In genomic region chr12:78868115-78868514, GRCm38 (mm10) we compare ENCODE assay signal across 29 mouse cellular contexts. TPM values are rescaled to one million over a fixed set of nuclear protein-coding genes. Genes with fewer than 3 reads are reported as not detected.
DNase-seq lines count a peak whose midpoint lies in the region.
"Had no signal": no experiment of that assay in that cellular context is flagged by ENCODE, and none has a peak within 500 bp of the region (broad histone marks: within the 10 kb centered on the region; RNA-seq: fewer than 3 reads in every experiment).

No protein-coding gene starts in this region.

- no peak overlapping the region for H3K4me3 ChIP-seq in macrophage (ENCODE audit: inconsistent target)
- H3K4me3 ChIP-seq: erythroblast, embryonic 14.5 days; hindbrain, embryonic 10.5 days; kidney, embryonic 15.5 days; left cerebral cortex, adult 2 months; liver, embryonic 15.5 days had no signal

- DNase-seq in adrenal gland, adult 2 months, result peak; percentile 15
- no peak for DNase-seq in adrenal gland, adult 8-10 months
- peak; percentile 41 for DNase-seq in A20 (ENCODE audit: low read depth, low spot score)
- peak; percentile 9 for DNase-seq in NIH3T3 (ENCODE audit: low read depth)
- no peak for DNase-seq in left cerebral cortex, postnatal 10 days (ENCODE audit: extremely low spot score in 1 of 2, low spot score in 2 of 2)
- DNase-seq in embryo, embryonic 9.5 days (ENCODE audit: extremely low spot score), result no peak
- no peak for DNase-seq in right cerebral cortex, postnatal 14 days
- DNase-seq: adrenal gland, postnatal 36 days; cerebellum, adult 8-10 months; cerebellum, postnatal 36 days; forebrain, postnatal 0 days; heart, postnatal 14 days; kidney, adult 18-20 months; kidney, postnatal 25 days; left cerebral cortex, postnatal 4 days; lung, postnatal 4 days; midbrain, embryonic 14.5 days; retina, postnatal 1 day; right cerebral cortex, postnatal 25 days; spleen, adult 18-20 months; thymus, postnatal 4 days had no signal

- H3K36me3 ChIP-seq in macrophage (ENCODE audit: inconsistent target), result peaks cover 11% of the 10 kb centered on the region

- 40% methylated on average over 1 of the region's 1 CpGs for WGBS in macrophage (ENCODE audit: missing documents)

- intact Hi-C loops in left cerebral cortex, postnatal 10 days (cut with DNase I), result no loop called here

- H3K27ac ChIP-seq in macrophage, result peak overlapping the region; percentile 45
- H3K27ac ChIP-seq: hindbrain, embryonic 10.5 days; kidney, embryonic 15.5 days; left cerebral cortex, adult 2 months; liver, embryonic 15.5 days had no signal

- peaks cover 97% of the 10 kb centered on the region for H3K79me2 ChIP-seq in macrophage (ENCODE audit: inconsistent target)

RNA-seq across cellular contexts. Expression of gene Eif2s1, which starts 6.5 kb away (rescaled TPM):
- 10 to 100 TPM; 75.7 to 83.3 TPM for total RNA-seq in adrenal gland, adult 2 months (2021)
- 3.5 and 3.9 TPM in 2 replicates for polyA plus RNA-seq in adrenal gland, adult 2 months (2012; rRNA removed)
- total RNA-seq in adrenal gland, adult 8-10 months (2022), result 10 to 100 TPM; 70.3 to 98.8 (median 78.4) TPM
- total RNA-seq in macrophage (2018; cell fraction: chromatin; rRNA removed), result 10 to 100 TPM; 14.3 to 61.4 (median 44.4) TPM
- total RNA-seq in macrophage (2018; cell fraction: cytosol; rRNA removed), result 10 to 100 TPM; 41.9 to 86.7 (median 50.9) TPM
- total RNA-seq in macrophage (2018; cell fraction: nucleus; rRNA removed), result 10 to 100 TPM; 19.0 to 69.1 (median 41.2) TPM
- polyA plus RNA-seq in macrophage (2018), result 56.0 to 93.1 TPM (median 62.6 TPM) in 3 replicates
- 10 to 100 TPM; 62.6 to 64.2 TPM for total RNA-seq in left cerebral cortex, postnatal 10 days (2021)

RNA-seq across cellular contexts. Expression of gene Atp6v1d, which starts 6.7 kb away (rescaled TPM):
- total RNA-seq in adrenal gland, adult 2 months (2021), result 10 to 100 TPM; 58.6 to 78.8 TPM
- polyA plus RNA-seq in adrenal gland, adult 2 months (2012; rRNA removed), result 2.2 and 2.4 TPM in 2 replicates
- total RNA-seq in adrenal gland, adult 8-10 months (2022), result 100 to 1,000 TPM in 1 of 4 experiments, 10 to 100 TPM in 3; 70.1 to 102 (median 92.1) TPM
- total RNA-seq in macrophage (2018; cell fraction: chromatin; rRNA removed), result 100 to 1,000 TPM in 20 of 26 experiments, 10 to 100 TPM in 6; 51.4 to 179 (median 124) TPM
- total RNA-seq in macrophage (2018; cell fraction: cytosol; rRNA removed), result 100 to 1,000 TPM; 105 to 170 (median 150) TPM
- total RNA-seq in macrophage (2018; cell fraction: nucleus; rRNA removed), result 100 to 1,000 TPM in 23 of 26 experiments, 10 to 100 TPM in 3; 82.2 to 189 (median 123) TPM
- polyA plus RNA-seq in macrophage (2018), result 98.6 to 157 TPM (median 145 TPM) in 3 replicates
- total RNA-seq in left cerebral cortex, postnatal 10 days (2021), result 100 to 1,000 TPM; 202 to 210 TPM

RNA-seq across cellular contexts. Expression of gene Plek2, which starts 38.6 kb away (rescaled TPM):
- total RNA-seq in adrenal gland, adult 2 months (2021), result under 1 TPM; 0.23 to 0.41 TPM
- polyA plus RNA-seq in adrenal gland, adult 2 months (2012; rRNA removed), result not detected in 2 replicates
- under 1 TPM in 1 of 4 experiments, not detected in 3; 0.35 TPM for total RNA-seq in adrenal gland, adult 8-10 months (2022)
- under 1 TPM in 1 of 26 experiments, not detected in 25; 0.56 TPM for total RNA-seq in macrophage (2018; cell fraction: chromatin; rRNA removed)
- under 1 TPM in 2 of 26 experiments, not detected in 24; 0.09 to 0.19 TPM for total RNA-seq in macrophage (2018; cell fraction: cytosol; rRNA removed)
- total RNA-seq in macrophage (2018; cell fraction: nucleus; rRNA removed), result not detected
- polyA plus RNA-seq in macrophage (2018), result not detected in 3 replicates
- total RNA-seq in left cerebral cortex, postnatal 10 days (2021), result under 1 TPM; 0.45 to 0.64 TPM
- total RNA-seq: gastrocnemius, adult 8-10 months; monocyte, adult 5-6 weeks had no signal

Comparison
In these comparisons a context has a peak if more than half of its experiments do, and no peak if none do; other contexts are left out.
1. DNase-seq: peak in adrenal gland, adult 2 months (single experiment), A20 (single experiment) and NIH3T3 (single experiment); none in adrenal gland, adult 8-10 months (single experiment), left cerebral cortex, postnatal 10 days (0 of 2), embryo, embryonic 9.5 days (single experiment) and right cerebral cortex, postnatal 14 days (single experiment).